Mouse (Mus musculus): ENCODE results near the gene Hist2h2ac. TPM values are rescaled to one million over a fixed set of nuclear protein-coding genes. Genes with fewer than 3 reads are reported as not detected.
"Not testable (repeated sequence)": the region's sequence is repeated elsewhere in the genome, so short reads cannot be mapped to it uniquely, and the experiment has no call there.

Hist2h2ac gene
- total and polyA plus RNA-seq, 2 experiments from 2014 or later: 1.7 to 554 TPM

DNA sequence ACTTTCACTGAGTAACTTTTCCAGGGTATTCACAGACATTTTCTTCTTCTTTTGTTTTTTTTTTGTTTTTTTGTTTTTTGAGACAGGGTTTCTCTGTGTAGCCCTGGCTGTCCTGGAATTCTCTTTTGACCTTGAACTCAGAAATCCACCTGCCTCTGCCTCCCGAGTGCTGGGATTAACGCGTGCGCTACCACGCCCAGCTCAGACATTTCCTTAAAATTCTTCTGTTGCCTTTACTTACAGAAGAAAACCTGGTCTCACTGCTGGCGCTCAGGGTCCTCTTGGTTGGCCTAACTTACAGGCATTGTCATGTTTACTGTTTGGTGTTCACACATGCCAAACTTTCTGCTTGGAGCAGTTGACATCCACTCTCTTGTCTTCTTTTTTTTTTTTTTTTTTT, 45.4 kb downstream of the Hist2h2ac start:
- Histone ChIP-seq H3K4me3 (ENCODE audit: low read depth, low read length) (no peak overlapping the region), H3K9me3 (ENCODE audit: low read length) (no peaks in the 10 kb centered on the region), H3K9ac (replicated peaks; ENCODE audit: low read length, poor library complexity, severe bottlenecking) (no peak overlapping the region), H3K4me2 (ENCODE audit: low read depth, low read length, poor library complexity, severe bottlenecking) (no peak overlapping the region), H3K27ac (ENCODE audit: low read depth, low read length) (no peak overlapping the region), H3K4me1 (ENCODE audit: insufficient read depth, low read length) (no peaks in the 10 kb centered on the region), H3K36me3 (ENCODE audit: insufficient read depth, low read length) (peaks cover 4% of the 10 kb centered on the region; the same call in 1 of the 2 replicates), H3K27me3 (ENCODE audit: insufficient read depth, low read length) (no peaks in the 10 kb centered on the region)
- WGBS: 94% methylated on average over 6 of the region's 6 CpGs
- DNase-seq (ENCODE audit: low spot score) (no peak), ATAC-seq (ENCODE audit: low FRiP score) (no peak)
- TF ChIP-seq CTCF (IDR thresholded peaks at IDR 0.05): no peak

- not testable (repeated sequence) for H3K4me2 ChIP-seq (ENCODE audit: low read depth, low read length, poor library complexity, severe bottlenecking); H3K27ac ChIP-seq (ENCODE audit: low read depth, low read length); H3K4me3 ChIP-seq (ENCODE audit: low read depth, low read length); DNase-seq (ENCODE audit: low spot score); H3K27me3 ChIP-seq (ENCODE audit: insufficient read depth, low read length); H3K36me3 ChIP-seq (ENCODE audit: insufficient read depth, low read length); H3K4me1 ChIP-seq (ENCODE audit: insufficient read depth, low read length); H3K9ac ChIP-seq (replicated peaks; ENCODE audit: low read length, poor library complexity, severe bottlenecking); ATAC-seq (ENCODE audit: low FRiP score); H3K9me3 ChIP-seq (ENCODE audit: low read length)
- 89% methylated on average over 4 of the region's 4 CpGs for WGBS
Observed at GRCm38 (mm10) chr3:96174042-96174441, 46.6 kb downstream of the Hist2h2ac start.

DNA sequence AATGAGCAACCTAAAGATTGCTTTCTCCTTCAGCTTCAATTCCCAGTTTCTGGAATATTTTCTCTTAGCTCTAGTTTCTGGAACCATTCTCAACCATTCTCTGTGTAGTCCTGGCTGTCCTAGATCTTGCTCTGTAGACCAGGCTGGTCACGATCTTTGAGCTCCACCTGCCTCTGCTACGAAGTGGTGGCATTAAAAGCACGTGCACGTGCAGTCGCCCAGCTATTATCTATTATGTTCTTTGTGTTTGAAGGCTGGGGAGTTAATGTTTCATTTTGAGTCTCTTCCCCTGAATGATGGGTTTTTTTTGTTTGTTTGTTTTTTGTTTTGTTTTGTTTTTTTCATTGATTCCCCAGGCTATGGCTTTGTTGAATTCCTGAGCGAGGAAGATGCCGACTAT, 47.5 kb downstream of the Hist2h2ac start:
- Histone ChIP-seq H3K9me3 (ENCODE audit: low read length) (no peaks in the 10 kb centered on the region), H3K4me1 (ENCODE audit: insufficient read depth, low read length) (no peaks in the 10 kb centered on the region), H3K27ac (ENCODE audit: low read depth, low read length) (no peak overlapping the region; the same call in 1 of the 2 replicates), H3K4me3 (ENCODE audit: low read depth, low read length) (peak overlapping the region; percentile 92), H3K9ac (replicated peaks; ENCODE audit: low read length, poor library complexity, severe bottlenecking) (peak overlapping the region; percentile 71), H3K36me3 (ENCODE audit: insufficient read depth, low read length) (peaks cover 5% of the 10 kb centered on the region; the same call in 1 of the 2 replicates), H3K27me3 (ENCODE audit: insufficient read depth, low read length) (no peaks in the 10 kb centered on the region), H3K4me2 (ENCODE audit: low read depth, low read length, poor library complexity, severe bottlenecking) (peak overlapping the region; percentile 94)
- WGBS: 37% methylated on average over 7 of the region's 7 CpGs
- DNase-seq (ENCODE audit: low spot score) (no peak), ATAC-seq (ENCODE audit: low FRiP score) (no peak)
- TF ChIP-seq CTCF (IDR thresholded peaks at IDR 0.05): no peak

DNA sequence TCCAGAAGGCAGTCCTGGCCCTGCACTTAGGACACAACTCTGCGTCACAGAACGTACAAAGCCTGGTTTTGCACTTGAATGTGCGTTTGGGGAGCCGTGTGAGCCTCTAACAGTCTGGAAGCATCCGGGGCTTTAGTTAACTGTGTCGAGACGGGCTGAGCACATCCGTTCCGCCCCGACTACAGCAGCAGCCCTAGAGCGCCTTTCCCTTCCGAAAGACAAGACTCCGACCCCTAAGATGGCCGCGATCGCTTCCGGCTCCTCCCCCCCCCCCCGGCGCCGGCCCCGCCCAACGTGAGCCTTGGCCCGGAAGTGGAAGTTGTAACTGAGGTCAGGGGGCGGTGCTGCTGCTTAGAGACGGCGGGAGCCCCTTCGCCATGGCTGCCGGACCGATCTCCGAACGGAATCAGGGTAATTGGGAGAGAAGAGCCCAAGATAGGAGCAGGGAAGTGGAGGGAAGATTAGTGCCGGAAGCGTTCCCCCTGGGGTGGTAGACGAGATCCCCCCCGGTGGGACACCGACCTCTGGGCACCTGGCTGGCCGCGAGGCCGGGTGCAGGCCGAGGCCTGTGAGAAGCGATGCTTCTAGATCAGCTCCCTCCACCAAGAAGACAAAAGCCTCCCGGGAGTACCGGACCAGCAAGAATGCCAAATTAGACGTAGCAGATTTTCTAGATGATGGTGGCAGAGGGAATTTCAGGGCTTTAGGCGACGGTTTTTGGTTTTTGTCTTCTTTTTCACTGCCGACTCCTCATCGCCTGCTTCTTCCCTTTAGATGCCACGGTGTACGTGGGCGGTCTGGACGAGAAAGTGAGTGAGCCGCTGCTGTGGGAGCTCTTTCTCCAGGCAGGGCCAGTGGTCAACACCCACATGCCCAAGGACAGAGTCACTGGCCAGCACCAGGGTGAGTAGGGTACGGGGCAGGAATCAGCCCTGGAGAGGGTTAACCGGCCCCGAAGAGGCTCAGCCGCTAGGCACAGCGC, 48.2 kb downstream of the Hist2h2ac start, which contains the start of gene Sf3b4:
TSS of gene Sf3b4 (plus strand) at position 136 of the 982 bp plus-strand sequence.
- ATAC-seq (ENCODE audit: low FRiP score) (peak; percentile 95), DNase-seq (ENCODE audit: low spot score) (peak; percentile 96)
- Histone ChIP-seq H3K27me3 (ENCODE audit: insufficient read depth, low read length) (no peaks in the 10 kb centered on the region), H3K36me3 (ENCODE audit: insufficient read depth, low read length) (peaks cover 7% of the 10 kb centered on the region; the same call in 1 of the 2 replicates), H3K9me3 (ENCODE audit: low read length) (no peaks in the 10 kb centered on the region), H3K4me1 (ENCODE audit: insufficient read depth, low read length) (no peaks in the 10 kb centered on the region), H3K9ac (replicated peaks; ENCODE audit: low read length, poor library complexity, severe bottlenecking) (peak within 1 kb of the TSS; percentile 71), H3K4me3 (ENCODE audit: low read depth, low read length) (peak within 1 kb of the TSS; percentile 92), H3K4me2 (ENCODE audit: low read depth, low read length, poor library complexity, severe bottlenecking) (peak within 1 kb of the TSS; percentile 94), H3K27ac (ENCODE audit: low read depth, low read length) (peak within 1 kb of the TSS; percentile 94)
- TF ChIP-seq CTCF (IDR thresholded peaks at IDR 0.05): no peak
- under 1% methylated on average over 58 of the region's 58 CpGs for WGBS

GRCm38 (mm10) chr3:96171583-96172196, 49.0 kb downstream of the Hist2h2ac start:
- H3K4me3 ChIP-seq (ENCODE audit: low read depth, low read length): peak overlapping the region; percentile 92
- H3K4me1 ChIP-seq (ENCODE audit: insufficient read depth, low read length): no peaks in the 10 kb centered on the region
- no peaks in the 10 kb centered on the region for H3K27me3 ChIP-seq (ENCODE audit: insufficient read depth, low read length)
- WGBS: 21% methylated on average over 18 of the region's 18 CpGs
- peak overlapping the region; percentile 94 for H3K27ac ChIP-seq (ENCODE audit: low read depth, low read length)
- peaks cover 7% of the 10 kb centered on the region; the same call in 1 of the 2 replicates for H3K36me3 ChIP-seq (ENCODE audit: insufficient read depth, low read length)
- H3K9me3 ChIP-seq (ENCODE audit: low read length): no peaks in the 10 kb centered on the region
- peak overlapping the region; percentile 94 for H3K4me2 ChIP-seq (ENCODE audit: low read depth, low read length, poor library complexity, severe bottlenecking)
- ATAC-seq (ENCODE audit: low FRiP score) (peak; percentile 6; the same call in 1 of the 2 replicates), DNase-seq (ENCODE audit: low spot score) (no peak)
- peak overlapping the region; percentile 71 for H3K9ac ChIP-seq (replicated peaks; ENCODE audit: low read length, poor library complexity, severe bottlenecking)
- no peak for TF ChIP-seq CTCF (IDR thresholded peaks at IDR 0.05)

All from midbrain, postnatal 0 days (tissue).